8 mouse cellular contexts compared by ENCODE assay signal in genomic region chr10:127286730-127287129, GRCm38 (mm10). TPM values are rescaled to one million over a fixed set of nuclear protein-coding genes. Genes with fewer than 3 reads are reported as not detected.
DNase-seq lines count a peak whose midpoint lies in the region; ATAC-seq and TF ChIP-seq lines count a peak whose summit lies in the region.

No protein-coding gene starts in this region.

- DNase-seq in heart, adult 18-20 months, result no peak
- peak; percentile 43 for DNase-seq in hindbrain, postnatal 0 days (ENCODE audit: low spot score)
- DNase-seq in midbrain, embryonic 14.5 days, result peak; percentile 52
- no peak for DNase-seq in ovary, postnatal 14 days (ENCODE audit: low spot score)
- no peak for DNase-seq in adipocyte (ENCODE audit: low spot score)
- DNase-seq in adrenal gland, postnatal 4 days (ENCODE audit: low spot score in 2 of 2), result no peak

- H3K4me2 ChIP-seq in heart, embryonic 16.5 days (ENCODE audit: low read depth, low read length), result peak overlapping the region; percentile 90
- H3K4me2 ChIP-seq in hindbrain, postnatal 0 days (ENCODE audit: low read depth, low read length), result peak overlapping the region; percentile 80
- H3K4me2 ChIP-seq in midbrain, embryonic 14.5 days (ENCODE audit: low read length), result peak overlapping the region; percentile 61

- no peak for TF ChIP-seq POLR2A in cortical plate, adult 2 months (IDR thresholded peaks at IDR 0.05; ENCODE audit: extremely low read depth, insufficient read depth, low read length)

- H3K4me1 ChIP-seq in heart, embryonic 16.5 days (ENCODE audit: control insufficient read depth, insufficient read depth, low read length), result peaks cover 38% of the 10 kb centered on the region
- H3K4me1 ChIP-seq in cortical plate, adult 2 months (ENCODE audit: control insufficient read depth, insufficient read depth, low read length), result peaks cover 8% of the 10 kb centered on the region
- H3K4me1 ChIP-seq in hindbrain, postnatal 0 days (ENCODE audit: insufficient read depth, low read length), result peaks cover 27% of the 10 kb centered on the region
- H3K4me1 ChIP-seq in midbrain, embryonic 14.5 days (ENCODE audit: control insufficient read depth, insufficient read depth, low read length), result peaks cover 37% of the 10 kb centered on the region

- no peak overlapping the region for H3K27ac ChIP-seq in heart, embryonic 16.5 days (ENCODE audit: low read length)
- no peak overlapping the region for H3K27ac ChIP-seq in cortical plate, adult 2 months (ENCODE audit: insufficient read depth, low read length)
- peak overlapping the region; percentile 97; the same call in 1 of the 2 replicates for H3K27ac ChIP-seq in hindbrain, postnatal 0 days
- H3K27ac ChIP-seq in midbrain, embryonic 14.5 days (replicated peaks; ENCODE audit: low read depth, low read length), result no peak overlapping the region

- peaks cover 48% of the 10 kb centered on the region for H3K36me3 ChIP-seq in heart, embryonic 16.5 days (ENCODE audit: control insufficient read depth, insufficient read depth)
- H3K36me3 ChIP-seq in hindbrain, postnatal 0 days (ENCODE audit: insufficient read depth, low read length), result peaks cover 31% of the 10 kb centered on the region
- peaks cover 53% of the 10 kb centered on the region for H3K36me3 ChIP-seq in midbrain, embryonic 14.5 days (ENCODE audit: control insufficient read depth, insufficient read depth, low read length)

- TF ChIP-seq CTCF in cortical plate, adult 2 months (IDR thresholded peaks at IDR 0.05; ENCODE audit: extremely low read depth, insufficient read depth, low read length), result no peak
- TF ChIP-seq CTCF in hindbrain, postnatal 0 days (IDR thresholded peaks at IDR 0.05; ENCODE audit: low read depth), result no peak

- peak overlapping the region; percentile 91; the same call in 1 of the 2 replicates for H3K9ac ChIP-seq in heart, embryonic 16.5 days (ENCODE audit: low read length)
- H3K9ac ChIP-seq in hindbrain, postnatal 0 days (replicated peaks; ENCODE audit: low read length), result peak overlapping the region; percentile 77; the same call in 1 of the 2 replicates
- no peak overlapping the region; the same call in 1 of the 2 replicates for H3K9ac ChIP-seq in midbrain, embryonic 14.5 days (replicated peaks; ENCODE audit: low read length)

- peak overlapping the region; percentile 86; the same call in 1 of the 2 replicates for H3K4me3 ChIP-seq in heart, embryonic 16.5 days (ENCODE audit: low read length)
- peak overlapping the region; percentile 65; the same call in 1 of the 2 replicates for H3K4me3 ChIP-seq in cortical plate, adult 2 months (ENCODE audit: insufficient read depth, low read length)
- H3K4me3 ChIP-seq in hindbrain, postnatal 0 days (ENCODE audit: low read length), result peak overlapping the region; percentile 69; the same call in 1 of the 2 replicates
- H3K4me3 ChIP-seq in midbrain, embryonic 14.5 days (replicated peaks; ENCODE audit: low read depth, low read length), result peak overlapping the region; percentile 60

- no peaks in the 10 kb centered on the region for H3K27me3 ChIP-seq in heart, embryonic 16.5 days (ENCODE audit: control insufficient read depth, insufficient read depth, low read length)
- H3K27me3 ChIP-seq in hindbrain, postnatal 0 days (ENCODE audit: insufficient read depth, low read length), result no peaks in the 10 kb centered on the region
- no peaks in the 10 kb centered on the region for H3K27me3 ChIP-seq in midbrain, embryonic 14.5 days (ENCODE audit: control insufficient read depth, insufficient read depth, low read length)

- H3K9me3 ChIP-seq in heart, embryonic 16.5 days (replicated peaks; ENCODE audit: control insufficient read depth, low read length), result no peaks in the 10 kb centered on the region
- no peaks in the 10 kb centered on the region for H3K9me3 ChIP-seq in hindbrain, postnatal 0 days (ENCODE audit: low read length)
- H3K9me3 ChIP-seq in midbrain, embryonic 14.5 days (ENCODE audit: control insufficient read depth, low read length), result no peaks in the 10 kb centered on the region

- 56% methylated on average over 7 of the region's 7 CpGs for WGBS in heart, embryonic 16.5 days
- WGBS in hindbrain, postnatal 0 days, result 48% methylated on average over 7 of the region's 7 CpGs
- WGBS in midbrain, embryonic 14.5 days, result 44% methylated on average over 7 of the region's 7 CpGs

- no peak for ATAC-seq in heart, embryonic 16.5 days (replicated peaks; ENCODE audit: extremely low read depth, insufficient read depth, low FRiP score)
- ATAC-seq in hindbrain, postnatal 0 days, result no peak
- ATAC-seq in midbrain, embryonic 14.5 days (ENCODE audit: low FRiP score, low TSS enrichment), result no peak

RNA-seq across cellular contexts. Expression of gene Mbd6, which starts 2.1 kb away (rescaled TPM):
- 11.4 and 11.7 TPM in 2 replicates for polyA plus RNA-seq in heart, embryonic 16.5 days (2015; fragmentation: Nextera tagmentation; extraction: Ambion mirVana)
- 10 to 100 TPM; 16.7 to 20.2 TPM for total RNA-seq in heart, adult 18-20 months (2021)
- polyA plus RNA-seq in cortical plate, adult 2 months (2012; rRNA removed), result 35.1 TPM in 2 replicates
- 8.1 and 11.2 TPM in 2 replicates for total RNA-seq in hindbrain, postnatal 0 days (2014; rRNA removed)
- polyA plus RNA-seq in hindbrain, postnatal 0 days (2015; fragmentation: Nextera tagmentation; extraction: Ambion mirVana), result 8.3 and 11.5 TPM in 2 replicates
- polyA plus RNA-seq in midbrain, embryonic 14.5 days (2014; fragmentation: Nextera tagmentation; extraction: Ambion mirVana), result 17.4 and 18.0 TPM in 2 replicates
- 10 to 100 TPM; 89.7 to 92.6 TPM for total RNA-seq in adrenal gland, postnatal 4 days (2021)

RNA-seq across cellular contexts. Expression of gene Dctn2, which starts 20.6 kb away (rescaled TPM):
- 148 and 152 TPM in 2 replicates for polyA plus RNA-seq in heart, embryonic 16.5 days (2015; fragmentation: Nextera tagmentation; extraction: Ambion mirVana)
- total RNA-seq in heart, adult 18-20 months (2021), result 100 to 1,000 TPM; 139 to 146 TPM
- polyA plus RNA-seq in cortical plate, adult 2 months (2012; rRNA removed), result 304 and 309 TPM in 2 replicates
- total RNA-seq in hindbrain, postnatal 0 days (2014; rRNA removed), result 314 and 348 TPM in 2 replicates
- 319 and 323 TPM in 2 replicates for polyA plus RNA-seq in hindbrain, postnatal 0 days (2015; fragmentation: Nextera tagmentation; extraction: Ambion mirVana)
- polyA plus RNA-seq in midbrain, embryonic 14.5 days (2014; fragmentation: Nextera tagmentation; extraction: Ambion mirVana), result 295 and 323 TPM in 2 replicates
- total RNA-seq in adrenal gland, postnatal 4 days (2021), result 100 to 1,000 TPM; 191 to 198 TPM

RNA-seq across cellular contexts. Expression of gene Kif5a, which starts 23.6 kb away (rescaled TPM):
- polyA plus RNA-seq in heart, embryonic 16.5 days (2015; fragmentation: Nextera tagmentation; extraction: Ambion mirVana), result 0.36 and 0.70 TPM in 2 replicates
- under 1 TPM; 0.41 to 0.89 TPM for total RNA-seq in heart, adult 18-20 months (2021)
- 1,251 and 1,302 TPM in 2 replicates for polyA plus RNA-seq in cortical plate, adult 2 months (2012; rRNA removed)
- 231 and 249 TPM in 2 replicates for total RNA-seq in hindbrain, postnatal 0 days (2014; rRNA removed)
- polyA plus RNA-seq in hindbrain, postnatal 0 days (2015; fragmentation: Nextera tagmentation; extraction: Ambion mirVana), result 98.4 and 103 TPM in 2 replicates
- polyA plus RNA-seq in midbrain, embryonic 14.5 days (2014; fragmentation: Nextera tagmentation; extraction: Ambion mirVana), result 75.3 and 94.7 TPM in 2 replicates
- 10 to 100 TPM; 23.5 to 28.4 TPM for total RNA-seq in adrenal gland, postnatal 4 days (2021)

RNA-seq across cellular contexts. Expression of gene Mars, which starts 24.9 kb away (rescaled TPM):
- 80.4 and 81.2 TPM in 2 replicates for polyA plus RNA-seq in heart, embryonic 16.5 days (2015; fragmentation: Nextera tagmentation; extraction: Ambion mirVana)
- 10 to 100 TPM; 43.7 to 44.8 TPM for total RNA-seq in heart, adult 18-20 months (2021)
- polyA plus RNA-seq in cortical plate, adult 2 months (2012; rRNA removed), result 71.6 and 75.6 TPM in 2 replicates
- total RNA-seq in hindbrain, postnatal 0 days (2014; rRNA removed), result 74.4 and 90.4 TPM in 2 replicates
- polyA plus RNA-seq in hindbrain, postnatal 0 days (2015; fragmentation: Nextera tagmentation; extraction: Ambion mirVana), result 104 TPM in 2 replicates
- 109 and 122 TPM in 2 replicates for polyA plus RNA-seq in midbrain, embryonic 14.5 days (2014; fragmentation: Nextera tagmentation; extraction: Ambion mirVana)
- total RNA-seq in adrenal gland, postnatal 4 days (2021), result 10 to 100 TPM; 85.5 to 89.5 TPM

RNA-seq across cellular contexts. Expression of gene Arhgap9, which starts 35.0 kb away (rescaled TPM):
- 7.5 and 15.9 TPM in 2 replicates for polyA plus RNA-seq in heart, embryonic 16.5 days (2015; fragmentation: Nextera tagmentation; extraction: Ambion mirVana)
- total RNA-seq in heart, adult 18-20 months (2021), result 1 to 10 TPM; 4.0 to 5.4 TPM
- polyA plus RNA-seq in cortical plate, adult 2 months (2012; rRNA removed), result 1.2 and 1.4 TPM in 2 replicates
- 1.0 and 1.5 TPM in 2 replicates for total RNA-seq in hindbrain, postnatal 0 days (2014; rRNA removed)
- 1.2 and 1.3 TPM in 2 replicates for polyA plus RNA-seq in hindbrain, postnatal 0 days (2015; fragmentation: Nextera tagmentation; extraction: Ambion mirVana)
- polyA plus RNA-seq in midbrain, embryonic 14.5 days (2014; fragmentation: Nextera tagmentation; extraction: Ambion mirVana), result 0.18 and 1.1 TPM in 2 replicates
- 1 to 10 TPM; 2.9 to 4.2 TPM for total RNA-seq in adrenal gland, postnatal 4 days (2021)

Comparison
In these comparisons a context has a peak if more than half of its experiments do, and no peak if none do; other contexts are left out.
1. DNase-seq: peak in hindbrain, postnatal 0 days (single experiment) and midbrain, embryonic 14.5 days (single experiment); none in heart, adult 18-20 months (0 of 2), ovary, postnatal 14 days (single experiment), adipocyte (single experiment) and adrenal gland, postnatal 4 days (0 of 2).
2. RNA of gene Kif5a, which starts 23.6 kb away (polyA plus RNA-seq): 1,251 to 1,302 TPM in cortical plate, adult 2 months, 98.4 to 103 TPM in hindbrain, postnatal 0 days and 75.3 to 94.7 TPM in midbrain, embryonic 14.5 days; 0.36 to 0.70 TPM in heart, embryonic 16.5 days; every median in the first group is over 10 times any median in the second.
3. Peak in every context shown above with its lines, with median percentiles within 50 percentile points of each other: H3K4me2 ChIP-seq and H3K4me3 ChIP-seq.